Mouse (Mus musculus): ENCODE data around the gene Gm21972. TPM values are rescaled to one million over a fixed set of nuclear protein-coding genes. Genes with fewer than 3 reads are reported as not detected.
A peak's percentile ranks its signal among the peaks of the same experiment; 100 is the strongest.

Gm21972 gene
- polyA plus RNA-seq, 1 experiment: 1.5 TPM

DNA sequence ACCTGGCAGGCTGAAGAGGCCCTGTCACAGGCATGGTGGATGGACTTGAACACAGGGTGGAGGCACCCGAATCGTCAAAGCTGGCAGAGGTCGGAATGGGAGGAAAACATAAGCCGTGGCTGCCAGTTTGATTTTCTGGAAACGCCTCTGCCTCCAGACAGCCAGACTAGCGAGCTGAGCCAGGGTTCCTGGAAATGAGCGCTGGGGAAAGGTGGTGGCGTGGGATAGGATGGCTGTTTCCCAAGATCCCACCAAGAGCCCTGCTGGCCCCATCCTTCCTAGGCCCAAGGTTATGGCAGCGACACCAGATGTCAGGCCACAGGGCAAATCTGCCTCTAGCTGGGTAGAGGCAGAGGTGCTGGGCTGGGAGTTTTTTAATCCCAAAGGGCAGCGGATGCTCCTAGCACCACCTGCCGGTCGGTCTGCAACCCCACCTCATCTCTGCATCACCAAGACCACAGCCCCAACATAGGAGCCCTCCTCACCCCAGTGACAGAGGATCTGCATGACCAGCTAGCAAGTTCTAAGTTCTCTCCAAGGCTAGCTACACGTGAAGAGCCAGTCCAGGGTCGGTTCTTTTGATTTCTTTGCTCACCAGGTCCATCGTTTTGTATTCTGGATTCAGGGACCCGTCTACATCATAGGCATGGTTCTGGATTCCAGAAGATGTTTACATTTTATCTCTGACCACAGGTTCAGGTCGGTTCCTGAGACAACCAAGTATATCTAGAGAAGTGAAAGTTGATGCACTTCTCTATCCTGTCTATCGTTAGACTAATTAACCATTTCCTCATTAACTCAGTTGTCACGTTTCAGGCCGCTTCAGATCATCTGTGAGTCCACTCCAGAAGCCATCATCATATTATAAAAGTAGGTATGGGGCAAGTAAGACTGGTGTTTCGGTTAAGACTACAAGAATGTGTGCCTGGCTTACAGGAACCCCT is 10.8 kb downstream of the Gm21972 start:
- no peak for TF ChIP-seq CTCF (IDR thresholded peaks at IDR 0.05; ENCODE audit: extremely low read depth, insufficient read depth, low read length)
- no peak for TF ChIP-seq POLR2A (IDR thresholded peaks at IDR 0.05; ENCODE audit: extremely low read depth, insufficient read depth, low read length)
- Histone ChIP-seq H3K4me3 (ENCODE audit: insufficient read depth, low read length) (no peak overlapping the region), H3K27ac (ENCODE audit: insufficient read depth, low read length) (no peak overlapping the region), H3K4me1 (ENCODE audit: control insufficient read depth, insufficient read depth, low read length) (no peaks in the 10 kb centered on the region)

DNA sequence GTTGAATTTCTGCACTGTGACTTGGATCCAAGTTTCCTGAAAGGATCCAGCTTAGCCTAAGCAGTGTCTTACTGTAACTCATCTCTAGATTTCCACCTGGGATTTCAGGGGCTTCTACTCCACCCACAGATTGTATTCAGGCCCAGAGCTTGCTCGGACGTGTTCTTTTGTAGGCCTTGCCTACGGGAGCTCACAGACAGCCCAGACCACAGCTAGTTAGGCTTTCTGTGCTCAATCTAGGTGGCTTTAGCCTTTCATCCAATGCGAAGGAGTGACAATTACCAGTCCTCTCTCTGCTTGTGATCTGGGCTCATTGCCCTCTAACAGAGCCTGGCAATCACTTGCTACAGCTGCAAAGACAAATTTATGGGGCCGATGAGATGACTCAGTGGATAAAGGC is 12.9 kb downstream of the Gm21972 start:
- Histone ChIP-seq H3K27ac (ENCODE audit: insufficient read depth, low read length) (no peak overlapping the region), H3K4me3 (ENCODE audit: insufficient read depth, low read length) (no peak overlapping the region), H3K4me1 (ENCODE audit: control insufficient read depth, insufficient read depth, low read length) (no peaks in the 10 kb centered on the region)
- TF ChIP-seq CTCF (IDR thresholded peaks at IDR 0.05; ENCODE audit: extremely low read depth, insufficient read depth, low read length) (no peak), POLR2A (IDR thresholded peaks at IDR 0.05; ENCODE audit: extremely low read depth, insufficient read depth, low read length) (no peak)

DNA sequence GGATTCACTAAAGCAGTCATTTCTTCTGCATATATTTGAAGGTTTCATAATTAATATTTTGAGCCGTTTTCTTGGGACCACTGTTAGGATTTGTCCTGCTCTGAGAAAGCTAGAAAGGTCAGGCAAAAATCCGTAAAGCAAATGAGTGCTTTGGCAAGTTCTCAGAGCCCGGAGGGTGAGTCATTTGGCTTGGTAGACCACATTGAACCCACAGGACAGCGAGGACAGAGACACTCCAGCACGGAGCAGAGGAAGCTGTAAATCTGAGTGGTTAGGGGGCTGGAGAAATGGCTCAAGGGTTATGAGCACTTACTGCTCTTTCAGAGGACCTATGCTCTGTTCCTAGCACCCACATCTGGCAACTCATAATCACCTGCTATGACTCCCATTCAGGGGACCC is 14.1 kb downstream of the Gm21972 start:
- H3K4me1 ChIP-seq (ENCODE audit: control insufficient read depth, insufficient read depth, low read length): no peaks in the 10 kb centered on the region
- no peak overlapping the region for H3K4me3 ChIP-seq (ENCODE audit: insufficient read depth, low read length)
- TF ChIP-seq POLR2A (IDR thresholded peaks at IDR 0.05; ENCODE audit: extremely low read depth, insufficient read depth, low read length) (no peak), CTCF (IDR thresholded peaks at IDR 0.05; ENCODE audit: extremely low read depth, insufficient read depth, low read length) (no peak)
- H3K27ac ChIP-seq (ENCODE audit: insufficient read depth, low read length): no peak overlapping the region

DNA sequence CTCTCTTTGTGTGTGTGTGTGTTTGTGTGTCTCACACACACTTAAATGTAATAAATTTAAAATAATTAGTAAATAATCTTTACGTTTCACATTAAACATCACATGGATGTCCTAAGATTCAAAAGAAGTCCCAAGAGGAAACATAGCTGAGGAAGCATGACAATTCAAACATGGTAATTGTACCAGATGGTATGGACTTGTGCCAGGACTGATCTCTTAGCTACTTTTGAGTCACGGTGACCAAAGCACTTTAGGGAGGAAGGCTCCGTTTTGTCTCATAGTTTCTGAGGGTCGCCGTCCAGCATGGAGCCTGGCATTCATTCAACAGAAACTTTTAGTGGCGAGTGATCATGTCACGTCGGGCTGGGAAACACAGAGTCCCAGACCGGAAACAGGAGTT is 14.7 kb downstream of the Gm21972 start:
- H3K4me1 ChIP-seq (ENCODE audit: control insufficient read depth, insufficient read depth, low read length): no peaks in the 10 kb centered on the region
- no peak for TF ChIP-seq CTCF (IDR thresholded peaks at IDR 0.05; ENCODE audit: extremely low read depth, insufficient read depth, low read length)
- no peak for TF ChIP-seq POLR2A (IDR thresholded peaks at IDR 0.05; ENCODE audit: extremely low read depth, insufficient read depth, low read length)
- H3K4me3 ChIP-seq (ENCODE audit: insufficient read depth, low read length): no peak overlapping the region
- no peak overlapping the region for H3K27ac ChIP-seq (ENCODE audit: insufficient read depth, low read length)

DNA sequence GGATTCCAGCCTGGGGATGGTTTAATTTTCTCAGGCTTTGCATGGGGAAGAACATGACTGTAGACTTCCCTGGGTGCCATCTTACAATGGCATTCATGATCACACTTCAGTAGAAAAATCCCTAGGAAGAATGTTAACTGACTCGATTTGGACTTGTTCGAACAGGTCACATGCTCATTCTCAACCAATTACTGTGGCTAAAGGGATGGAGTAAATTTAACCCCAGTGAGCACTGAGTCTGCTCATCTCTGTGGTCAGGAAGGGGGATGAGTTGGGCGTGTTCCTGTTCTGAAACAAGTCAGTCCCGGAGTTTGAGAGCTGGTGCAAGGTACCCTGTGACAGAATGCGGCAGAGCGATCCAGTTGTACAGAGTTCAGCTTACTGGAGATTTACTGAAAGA is 17.5 kb downstream of the Gm21972 start:
- TF ChIP-seq CTCF (IDR thresholded peaks at IDR 0.05; ENCODE audit: extremely low read depth, insufficient read depth, low read length) (no peak), POLR2A (IDR thresholded peaks at IDR 0.05; ENCODE audit: extremely low read depth, insufficient read depth, low read length) (no peak)
- Histone ChIP-seq H3K4me3 (ENCODE audit: insufficient read depth, low read length) (no peak overlapping the region), H3K4me1 (ENCODE audit: control insufficient read depth, insufficient read depth, low read length) (peaks cover 6% of the 10 kb centered on the region), H3K27ac (ENCODE audit: insufficient read depth, low read length) (no peak overlapping the region)

DNA sequence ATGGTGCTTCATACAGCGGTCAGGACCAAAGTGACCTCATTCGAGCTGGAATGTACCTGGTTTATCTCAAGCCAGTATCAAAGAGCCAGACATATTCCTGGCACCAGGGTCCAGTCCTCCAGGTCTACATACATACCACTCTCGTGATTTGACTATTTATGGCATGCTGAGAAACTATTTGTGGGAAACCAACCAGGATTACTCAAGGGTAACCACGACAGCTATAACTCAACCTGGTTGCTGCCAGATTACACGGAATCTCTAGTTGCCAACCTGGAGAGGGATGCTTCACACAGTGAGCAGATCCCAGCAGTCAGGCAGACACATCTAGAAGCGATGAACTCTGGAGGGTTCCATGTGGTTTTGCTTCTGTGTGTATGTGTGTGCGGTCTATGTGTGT is 17.9 kb downstream of the Gm21972 start:
- Histone ChIP-seq H3K4me1 (ENCODE audit: control insufficient read depth, insufficient read depth, low read length) (peaks cover 6% of the 10 kb centered on the region), H3K4me3 (ENCODE audit: insufficient read depth, low read length) (no peak overlapping the region), H3K27ac (ENCODE audit: insufficient read depth, low read length) (no peak overlapping the region)
- TF ChIP-seq CTCF (IDR thresholded peaks at IDR 0.05; ENCODE audit: extremely low read depth, insufficient read depth, low read length): no peak
- TF ChIP-seq POLR2A (IDR thresholded peaks at IDR 0.05; ENCODE audit: extremely low read depth, insufficient read depth, low read length): no peak

DNA sequence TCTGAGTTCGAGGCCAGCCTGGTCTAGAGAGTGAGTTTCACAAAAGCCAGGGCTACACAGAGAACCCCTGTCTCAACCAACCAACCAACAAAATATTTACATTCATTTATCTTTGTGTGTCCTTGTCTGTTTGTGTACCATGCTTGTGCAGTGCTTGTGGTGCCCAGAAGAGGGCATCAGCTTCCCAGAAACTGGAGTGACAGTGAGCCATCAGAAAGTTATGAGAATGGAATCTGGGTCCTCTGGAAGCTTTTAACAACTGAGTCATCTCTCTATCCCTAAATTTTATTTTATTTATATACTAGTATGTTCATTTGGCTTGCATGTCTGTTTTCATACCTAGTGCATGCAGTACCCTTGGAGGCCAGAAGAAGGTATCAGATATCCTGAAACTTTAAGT is 19.2 kb downstream of the Gm21972 start:
- Histone ChIP-seq H3K4me1 (ENCODE audit: control insufficient read depth, insufficient read depth, low read length) (peaks cover 6% of the 10 kb centered on the region), H3K27ac (ENCODE audit: insufficient read depth, low read length) (no peak overlapping the region), H3K4me3 (ENCODE audit: insufficient read depth, low read length) (no peak overlapping the region)
- 0 out of 2 replicates have a peak, but pooled peaks have one; percentile 16 for TF ChIP-seq CTCF (IDR thresholded peaks at IDR 0.05; ENCODE audit: extremely low read depth, insufficient read depth, low read length)
- no peak for TF ChIP-seq POLR2A (IDR thresholded peaks at IDR 0.05; ENCODE audit: extremely low read depth, insufficient read depth, low read length)

DNA sequence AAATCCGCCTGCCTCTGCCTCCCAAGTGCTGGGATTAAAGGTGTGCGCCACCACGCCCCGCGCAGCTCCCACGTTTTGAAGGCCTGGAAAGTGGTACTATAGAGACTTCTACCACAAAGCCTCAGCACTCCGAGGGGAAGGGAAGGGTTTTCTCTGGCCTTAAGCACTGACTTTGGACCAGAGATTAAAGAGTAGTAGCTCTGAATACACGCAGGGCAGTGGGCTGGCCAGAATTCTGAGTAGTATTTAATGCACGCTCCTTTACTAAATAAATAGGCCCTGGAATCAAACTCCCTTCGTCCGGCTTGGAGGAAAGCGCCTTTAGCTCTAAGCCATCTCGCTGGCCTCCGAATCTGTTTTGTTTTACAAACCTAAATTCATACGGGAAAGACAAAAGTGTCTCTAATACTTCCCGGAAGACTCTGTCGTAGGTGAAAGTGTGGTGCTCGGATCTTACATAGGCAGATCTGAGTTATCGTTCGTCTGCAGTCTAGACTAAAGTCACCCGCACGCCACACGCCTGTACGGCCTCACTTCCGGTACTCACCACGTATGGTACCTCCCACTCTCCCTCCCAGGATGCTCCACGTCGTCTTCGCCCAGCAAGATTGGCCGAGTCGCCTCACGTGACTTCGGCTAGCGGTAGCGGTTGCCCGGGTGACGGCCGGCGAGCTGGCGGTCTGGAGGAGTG is 20.8 kb downstream of the Gm21972 start, which contains the start of gene Armc9:
Gene Armc9, plus strand, starts transcription at position 648 of the 691 bp plus-strand sequence.
- Histone ChIP-seq H3K27ac (ENCODE audit: insufficient read depth, low read length) (no peak within 1 kb of the TSS), H3K4me1 (ENCODE audit: control insufficient read depth, insufficient read depth, low read length) (peaks cover 6% of the 10 kb centered on the region), H3K4me3 (ENCODE audit: insufficient read depth, low read length) (peak within 1 kb of the TSS; percentile 44)
- TF ChIP-seq CTCF (IDR thresholded peaks at IDR 0.05; ENCODE audit: extremely low read depth, insufficient read depth, low read length): no peak
- TF ChIP-seq POLR2A (IDR thresholded peaks at IDR 0.05; ENCODE audit: extremely low read depth, insufficient read depth, low read length): peak; percentile 98

DNA sequence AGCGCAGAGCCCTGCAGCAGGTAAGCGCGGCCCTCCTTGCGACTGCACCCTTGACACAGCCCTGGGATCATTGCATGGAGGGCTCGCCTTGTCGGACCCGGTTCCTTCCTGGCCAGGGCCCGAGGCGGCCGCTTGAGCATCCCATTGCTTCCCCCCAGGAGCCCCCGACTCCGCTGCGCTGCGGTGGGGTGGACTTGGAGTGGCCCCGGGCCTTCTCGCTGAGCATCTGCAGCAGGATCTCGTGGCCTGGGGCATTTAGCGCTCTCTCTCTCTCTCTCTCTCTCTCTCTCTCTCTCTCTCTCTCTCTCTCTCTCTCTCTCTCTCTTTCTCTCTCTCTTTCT is 21.4 kb downstream of the Gm21972 start:
- TF ChIP-seq CTCF (IDR thresholded peaks at IDR 0.05; ENCODE audit: extremely low read depth, insufficient read depth, low read length): no peak
- TF ChIP-seq POLR2A (IDR thresholded peaks at IDR 0.05; ENCODE audit: extremely low read depth, insufficient read depth, low read length): no peak

More for the DNA sequence above, 21.4 kb downstream of the Gm21972 start:
- Histone ChIP-seq H3K4me1 (ENCODE audit: control insufficient read depth, insufficient read depth, low read length) (peaks cover 6% of the 10 kb centered on the region), H3K4me3 (ENCODE audit: insufficient read depth, low read length) (peak overlapping the region; percentile 44), H3K27ac (ENCODE audit: insufficient read depth, low read length) (no peak overlapping the region)

Measured in cortical plate, adult 2 months (tissue).